Mouse (Mus musculus) kidney, embryonic 14.5 days (tissue): Measurements from ENCODE around the gene Sc5d. TPM values are rescaled to one million over a fixed set of nuclear protein-coding genes. Genes with fewer than 3 reads are reported as not detected.
A peak's percentile ranks its signal among the peaks of the same experiment; 100 is the strongest.

Source experiments
- ATAC-seq: fragments of 200-750 bp; cut with Nextera tagmentation; 2 replicates; pipeline ENCODE4 v1.8.0; 2017; ENCODE audit warnings: moderate number of reproducible peaks, mild to moderate bottlenecking, moderate TSS enrichment, moderate library complexity; ENCODE audit not compliant: low FRiP score, low TSS enrichment
- H3K27ac ChIP-seq: fragments of 300-500 bp; sonication (generic); 2 replicates; pipeline ENCODE4 v1.5.1; 2014; ENCODE audit warnings: low read depth, mild to moderate bottlenecking, low read length, moderate library complexity, mixed read lengths
- H3K27me3 ChIP-seq: fragments of 300-500 bp; sonication (generic); 2 replicates; pipeline ENCODE4 v1.6.1; 2014; ENCODE audit warnings: mild to moderate bottlenecking, low read length; ENCODE audit not compliant: control insufficient read depth, insufficient read depth
- H3K36me3 ChIP-seq: fragments of 300-500 bp; sonication (generic); 2 replicates; pipeline ENCODE4 v1.6.1; 2014; ENCODE audit warnings: low read length, mixed read lengths; ENCODE audit not compliant: control insufficient read depth, insufficient read depth
- H3K4me1 ChIP-seq: fragments of 300-500 bp; sonication (generic); 2 replicates; pipeline ENCODE4 v1.6.1; 2014; ENCODE audit warnings: low read length, mixed read lengths; ENCODE audit not compliant: control insufficient read depth, insufficient read depth
- H3K4me2 ChIP-seq: fragments of 300-500 bp; sonication (generic); replicated peaks from 2 replicates; pipeline ENCODE4 v1.6.1; 2014; ENCODE audit warnings: low read depth, mild to moderate bottlenecking, low read length
- H3K4me3 ChIP-seq: fragments of 300-500 bp; sonication (generic); 2 replicates; pipeline ENCODE4 v1.5.1; 2014; ENCODE audit warnings: mild to moderate bottlenecking, low read length
- H3K9ac ChIP-seq: fragments of 300-500 bp; sonication (generic); 2 replicates; pipeline ENCODE4 v1.6.1; 2014; ENCODE audit warnings: low read depth, mild to moderate bottlenecking, low read length, moderate library complexity
- H3K9me3 ChIP-seq: fragments of 300-500 bp; sonication (generic); 2 replicates; pipeline ENCODE4 v1.6.1; 2016; ENCODE audit warnings: low read length; ENCODE audit not compliant: control insufficient read depth
- WGBS: fragments of 180-500 bp; shearing (Covaris S2); extraction: QIAGEN DNeasy Blood & Tissue Kit; methylation state at CpG from one replicate; pipeline ENCODE4 v1.1.7; 2014; 5-methylcytosine and 5-hydroxymethylcytosine counted together
- polyA plus RNA-seq: library from polyadenylated mRNA; unstranded; fragments of >200 nt; fragmentation: Nextera tagmentation; extraction: Ambion mirVana; gene quantifications from 2 replicates; pipeline ENCODE4 v1.2.1, GENCODE M21; 2014

The Sc5d gene
- polyA plus RNA-seq, 1 experiment from 2014 or later, result 45.7 TPM

- H3K9ac ChIP-seq, result no peak overlapping the region
- no peak overlapping the region for H3K4me2 ChIP-seq
- ATAC-seq, result no peak
- no peak overlapping the region for H3K4me3 ChIP-seq
- 91% methylated on average over 3 of the region's 3 CpGs for WGBS
- no peak overlapping the region for H3K27ac ChIP-seq
- no peaks in the 10 kb centered on the region for H3K27me3 ChIP-seq
- no peaks in the 10 kb centered on the region for H3K9me3 ChIP-seq
- H3K4me1 ChIP-seq, result no peaks in the 10 kb centered on the region
- no peaks in the 10 kb centered on the region for H3K36me3 ChIP-seq
These were observed 6.6 kb upstream of the Sc5d start for GRCm38 (mm10) chr9:42270617-42271016.

GRCm38 (mm10) chr9:42270081-42270480, 6.0 kb upstream of the Sc5d start:
- Histone ChIP-seq H3K4me3 (no peak overlapping the region), H3K9ac (no peak overlapping the region), H3K9me3 (no peaks in the 10 kb centered on the region), H3K36me3 (no peaks in the 10 kb centered on the region), H3K4me2 (no peak overlapping the region), H3K4me1 (no peaks in the 10 kb centered on the region), H3K27me3 (no peaks in the 10 kb centered on the region), H3K27ac (no peak overlapping the region)
- 74% methylated on average over 5 of the region's 5 CpGs for WGBS
- ATAC-seq, result no peak

- no peak for ATAC-seq
- WGBS, result 88% methylated on average over 5 of the region's 5 CpGs
These were observed 4.3 kb upstream of the Sc5d start for GRCm38 (mm10) chr9:42268371-42268770.

GRCm38 (mm10) chr9:42265309-42265708, 1.3 kb upstream of the Sc5d start:
- 85% methylated on average over 4 of the region's 4 CpGs for WGBS
- peaks cover 4% of the 10 kb centered on the region; the same call in 1 of the 2 replicates for H3K4me1 ChIP-seq
- ATAC-seq, result no peak
- no peak overlapping the region for H3K9ac ChIP-seq
- H3K9me3 ChIP-seq, result no peaks in the 10 kb centered on the region
- no peak overlapping the region for H3K27ac ChIP-seq
- H3K36me3 ChIP-seq, result peaks cover 2% of the 10 kb centered on the region; the same call in 1 of the 2 replicates
- H3K4me3 ChIP-seq, result no peak overlapping the region
- H3K4me2 ChIP-seq, result no peak overlapping the region
- H3K27me3 ChIP-seq, result no peaks in the 10 kb centered on the region

More at GRCm38 (mm10) chr9:42268371-42268770, 4.3 kb upstream of the Sc5d start:
- Histone ChIP-seq H3K4me3 (no peak overlapping the region), H3K4me1 (no peaks in the 10 kb centered on the region), H3K9ac (no peak overlapping the region), H3K27me3 (no peaks in the 10 kb centered on the region), H3K27ac (no peak overlapping the region), H3K4me2 (no peak overlapping the region), H3K36me3 (no peaks in the 10 kb centered on the region), H3K9me3 (no peaks in the 10 kb centered on the region)

GRCm38 (mm10) chr9:42263709-42264111, 346 bp downstream of the Sc5d start:
- Histone ChIP-seq H3K9me3 (no peaks in the 10 kb centered on the region), H3K4me2 (peak overlapping the region; percentile 89), H3K4me3 (peak overlapping the region; percentile 81), H3K27me3 (no peaks in the 10 kb centered on the region), H3K27ac (0 out of 2 replicates have a peak overlapping the region, but pooled peaks have one; percentile 37), H3K9ac (peak overlapping the region; percentile 81), H3K4me1 (peaks cover 4% of the 10 kb centered on the region; the same call in 1 of the 2 replicates), H3K36me3 (peaks cover 5% of the 10 kb centered on the region; the same call in 1 of the 2 replicates)
- peak; percentile 77; the same call in 1 of the 2 replicates for ATAC-seq
- under 1% methylated on average over 13 of the region's 18 CpGs for WGBS

- H3K4me2 ChIP-seq, result no peak overlapping the region
- no peaks in the 10 kb centered on the region for H3K9me3 ChIP-seq
- H3K4me1 ChIP-seq, result peaks cover 4% of the 10 kb centered on the region; the same call in 1 of the 2 replicates
- H3K27ac ChIP-seq, result no peak overlapping the region
- no peak overlapping the region for H3K4me3 ChIP-seq
- peaks cover 34% of the 10 kb centered on the region for H3K36me3 ChIP-seq
- no peak overlapping the region for H3K9ac ChIP-seq
- no peaks in the 10 kb centered on the region for H3K27me3 ChIP-seq
- no peak for ATAC-seq
- 95% methylated on average over 5 of the region's 5 CpGs for WGBS
These were observed 3.6 kb downstream of the Sc5d start for GRCm38 (mm10) chr9:42260481-42260880.

- Histone ChIP-seq H3K4me1 (no peaks in the 10 kb centered on the region), H3K36me3 (peaks cover 7% of the 10 kb centered on the region), H3K4me2 (no peak overlapping the region), H3K9me3 (no peaks in the 10 kb centered on the region), H3K9ac (no peak overlapping the region), H3K27ac (no peak overlapping the region), H3K4me3 (no peak overlapping the region), H3K27me3 (no peaks in the 10 kb centered on the region)
- no peak for ATAC-seq
- 74% methylated on average over 6 of the region's 6 CpGs for WGBS
These were observed 14.9 kb downstream of the Sc5d start for GRCm38 (mm10) chr9:42249112-42249511.

- Histone ChIP-seq H3K36me3 (no peaks in the 10 kb centered on the region), H3K27me3 (no peaks in the 10 kb centered on the region), H3K4me2 (no peak overlapping the region), H3K9me3 (no peaks in the 10 kb centered on the region), H3K9ac (no peak overlapping the region), H3K4me3 (no peak overlapping the region), H3K4me1 (no peaks in the 10 kb centered on the region), H3K27ac (no peak overlapping the region)
- ATAC-seq, result no peak
- WGBS, result 86% methylated on average over 6 of the region's 6 CpGs
These were observed 17.4 kb downstream of the Sc5d start for GRCm38 (mm10) chr9:42246688-42247087.

- Histone ChIP-seq H3K4me3 (no peak overlapping the region), H3K4me1 (peaks cover 3% of the 10 kb centered on the region; the same call in 1 of the 2 replicates), H3K9ac (no peak overlapping the region), H3K27ac (no peak overlapping the region), H3K4me2 (no peak overlapping the region), H3K9me3 (no peaks in the 10 kb centered on the region), H3K36me3 (no peaks in the 10 kb centered on the region), H3K27me3 (no peaks in the 10 kb centered on the region)
- ATAC-seq, result no peak
- 74% methylated on average over 5 of the region's 5 CpGs for WGBS
These were observed 19.9 kb downstream of the Sc5d start for GRCm38 (mm10) chr9:42244173-42244572.
